17 mouse cellular contexts compared by ENCODE assay signal in genomic region chr2:180248947-180249660, GRCm38 (mm10). TPM values are rescaled to one million over a fixed set of nuclear protein-coding genes. Genes with fewer than 3 reads are reported as not detected.
DNase-seq lines count a peak whose midpoint lies in the region; ATAC-seq lines count a peak whose summit lies in the region.
"Had no signal": no experiment of that assay in that cellular context is flagged by ENCODE, and none has a peak within 500 bp of the region (broad histone marks: within the 10 kb centered on the region; RNA-seq: fewer than 3 reads in every experiment).

No protein-coding gene starts in this region.

- no peak overlapping the region for H3K4me3 ChIP-seq in stomach, embryonic 15.5 days (replicated peaks)
- H3K4me3 ChIP-seq: hindbrain, embryonic 10.5 days; layer of hippocampus, adult 2 months had no signal

- H3K9me3 ChIP-seq in stomach, embryonic 15.5 days = no peaks in the 10 kb centered on the region
- H3K9me3 ChIP-seq: hindbrain, embryonic 10.5 days had no signal

- H3K4me1 ChIP-seq in stomach, embryonic 15.5 days = peaks cover 6% of the 10 kb centered on the region; the same call in 1 of the 2 replicates

- H3K9ac ChIP-seq in stomach, embryonic 15.5 days = no peak overlapping the region
- H3K9ac ChIP-seq: forebrain, postnatal 0 days had no signal

- H3K4me2 ChIP-seq in stomach, embryonic 15.5 days = no peak overlapping the region

- H3K36me3 ChIP-seq in stomach, embryonic 15.5 days = no peaks in the 10 kb centered on the region
- H3K36me3 ChIP-seq: hindbrain, embryonic 10.5 days had no signal

- peak; percentile 17; the same call in 1 of the 2 replicates for ATAC-seq in stomach, embryonic 15.5 days (ENCODE audit: insufficient read depth, low FRiP score, low read depth)
- ATAC-seq: activated CD4-positive, CD25-positive, alpha-beta regulatory T cell, adult 4 months; forebrain, postnatal 0 days had no signal

- peak; percentile 62 for DNase-seq in kidney, adult 9 months
- no peak for DNase-seq in kidney, adult 11 months
- peak; percentile 68 for DNase-seq in ZHBTc4 (ENCODE audit: low read depth, low spot score)
- DNase-seq in kidney, postnatal 25 days = peak; percentile 45 to 73
- DNase-seq in right cerebral cortex, postnatal 4 days = no peak
- DNase-seq in left cerebral cortex, adult 9 months (ENCODE audit: low spot score in 2 of 2) = no peak
- no peak for DNase-seq in right cerebral cortex, adult 2 months (ENCODE audit: low spot score in 2 of 2)
- DNase-seq: cerebellum, postnatal 36 days; forebrain, postnatal 0 days; left cerebral cortex, postnatal 4 days; lung, postnatal 14 days; right cerebral cortex, postnatal 14 days had no signal

- no peaks in the 10 kb centered on the region for H3K27me3 ChIP-seq in stomach, embryonic 15.5 days (replicated peaks)

- WGBS in stomach, embryonic 15.5 days = 63% methylated on average over 9 of the region's 9 CpGs

- H3K27ac ChIP-seq in stomach, embryonic 15.5 days = no peak overlapping the region
- H3K27ac ChIP-seq: layer of hippocampus, adult 2 months had no signal

RNA-seq across cellular contexts. Expression of gene Rps21, which starts 8.1 kb away (rescaled TPM):
- polyA plus RNA-seq in stomach, embryonic 15.5 days (2015; fragmentation: Nextera tagmentation; extraction: Ambion mirVana) = 516 and 531 TPM in 2 replicates

RNA-seq across cellular contexts. Expression of gene Lama5, which starts 23.4 kb away (rescaled TPM):
- polyA plus RNA-seq in stomach, embryonic 15.5 days (2015; fragmentation: Nextera tagmentation; extraction: Ambion mirVana) = 45.6 and 47.5 TPM in 2 replicates

RNA-seq across cellular contexts. Expression of gene Cables2, which starts 24.2 kb away (rescaled TPM):
- 14.5 and 15.2 TPM in 2 replicates for polyA plus RNA-seq in stomach, embryonic 15.5 days (2015; fragmentation: Nextera tagmentation; extraction: Ambion mirVana)

RNA-seq across cellular contexts. Expression of gene Rbbp8nl, which starts 40.6 kb away (rescaled TPM):
- polyA plus RNA-seq in stomach, embryonic 15.5 days (2015; fragmentation: Nextera tagmentation; extraction: Ambion mirVana) = 3.1 and 3.4 TPM in 2 replicates
- polyA plus RNA-seq: activated CD4-positive, CD25-positive, alpha-beta regulatory T cell, adult 4 months; forebrain, postnatal 0 days; midbrain, postnatal 0 days had no signal

Comparison
In these comparisons a context has a peak if more than half of its experiments do, and no peak if none do; other contexts are left out.
1. DNase-seq: peak in kidney, adult 9 months (single experiment), ZHBTc4 (single experiment) and kidney, postnatal 25 days (2 of 2); none in kidney, adult 11 months (single experiment), right cerebral cortex, postnatal 4 days (single experiment), left cerebral cortex, adult 9 months (0 of 2) and right cerebral cortex, adult 2 months (0 of 2).